Comparison of ENCODE assay signal across 8 mouse cellular contexts in the genomic region with DNA sequence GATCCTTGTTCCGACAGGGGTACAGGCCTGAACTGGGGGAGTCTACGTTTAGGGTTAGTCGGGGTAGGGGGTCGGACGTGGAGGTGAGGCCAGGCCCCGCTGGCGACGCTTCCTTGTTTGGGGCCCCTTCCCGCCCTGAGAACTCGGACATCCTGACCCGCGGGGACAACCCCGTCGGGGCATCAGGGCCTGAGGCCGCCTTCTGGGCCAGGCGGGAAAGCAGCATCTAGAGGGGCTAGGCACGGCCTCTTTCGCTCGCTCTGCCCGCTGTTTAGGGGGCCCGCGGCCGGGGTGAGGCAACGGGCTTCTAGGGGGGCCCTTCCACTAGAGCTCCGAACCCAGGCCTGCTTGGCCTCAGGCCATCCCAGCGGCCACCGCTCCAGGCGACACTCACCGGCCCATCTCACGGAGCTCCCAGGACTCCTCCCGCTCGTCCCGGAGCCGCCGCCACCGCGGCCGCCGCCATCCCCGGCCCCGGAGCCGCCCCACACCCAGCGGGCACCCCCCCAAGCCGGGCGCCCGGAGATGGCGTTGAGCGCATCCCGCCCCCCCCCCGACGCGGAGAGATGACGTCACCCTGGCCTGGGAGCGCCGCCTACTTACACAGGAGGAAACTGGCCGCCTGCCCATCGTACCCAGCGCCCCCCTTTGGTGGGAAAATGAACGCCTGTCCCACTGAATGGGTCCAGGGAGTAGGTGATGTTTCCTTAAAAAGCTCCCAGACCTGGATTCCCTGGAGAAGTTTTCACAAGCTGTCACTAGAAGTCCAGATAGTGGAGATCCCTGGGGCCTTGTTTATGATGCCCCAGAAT. TPM values are rescaled to one million over a fixed set of nuclear protein-coding genes. Genes with fewer than 3 reads are reported as not detected.
A peak's percentile ranks its signal among the peaks of the same experiment; 100 is the strongest.
DNase-seq lines count a peak whose midpoint lies in the region; ATAC-seq and TF ChIP-seq lines count a peak whose summit lies in the region.

A gene (minus strand): TSS at position 503 of the 812 bp plus-strand sequence.

- peak within 1 kb of the TSS; percentile 95 for H3K4me3 ChIP-seq in C2C12 (ENCODE audit: insufficient read depth, poor library complexity, severe bottlenecking)
- H3K4me3 ChIP-seq in erythroblast, embryonic 14.5 days (replicated peaks), result peak within 1 kb of the TSS; percentile 97
- H3K4me3 ChIP-seq in heart, embryonic 12.5 days, result peak within 1 kb of the TSS; percentile 83
- H3K4me3 ChIP-seq in kidney, postnatal 0 days (replicated peaks; ENCODE audit: low read depth, low read length), result peak within 1 kb of the TSS; percentile 96
- peak within 1 kb of the TSS; percentile 99 for H3K4me3 ChIP-seq in liver, embryonic 11.5 days (ENCODE audit: low read depth, low read length)
- H3K4me3 ChIP-seq in stomach, embryonic 14.5 days (ENCODE audit: low read depth, low read length), result peak within 1 kb of the TSS; percentile 97

- H3K79me2 ChIP-seq in C2C12 (ENCODE audit: control insufficient read depth, insufficient read depth), result peaks cover 32% of the 10 kb centered on the region

- H3K4me2 ChIP-seq in heart, embryonic 12.5 days, result peak within 1 kb of the TSS; percentile 93
- H3K4me2 ChIP-seq in kidney, postnatal 0 days (ENCODE audit: low read length), result peak within 1 kb of the TSS; percentile 94
- H3K4me2 ChIP-seq in liver, embryonic 11.5 days, result peak within 1 kb of the TSS; percentile 97
- peak within 1 kb of the TSS; percentile 86 for H3K4me2 ChIP-seq in stomach, embryonic 14.5 days (replicated peaks; ENCODE audit: low read depth, low read length)

- H3K4me1 ChIP-seq in erythroblast, embryonic 14.5 days (ENCODE audit: control insufficient read depth), result peaks cover 18% of the 10 kb centered on the region
- H3K4me1 ChIP-seq in heart, embryonic 12.5 days (replicated peaks), result peaks cover 9% of the 10 kb centered on the region
- H3K4me1 ChIP-seq in kidney, postnatal 0 days (replicated peaks; ENCODE audit: insufficient read depth, low read length), result peaks cover 15% of the 10 kb centered on the region; the same call in 1 of the 2 replicates
- H3K4me1 ChIP-seq in liver, embryonic 11.5 days (replicated peaks; ENCODE audit: control insufficient read depth, insufficient read depth, low read length), result peaks cover 10% of the 10 kb centered on the region
- peaks cover 10% of the 10 kb centered on the region; the same call in 1 of the 2 replicates for H3K4me1 ChIP-seq in stomach, embryonic 14.5 days (ENCODE audit: control insufficient read depth, insufficient read depth, low read length)

- peak; percentile 73 for TF ChIP-seq POLR2A in brain, embryonic 14.5 days (IDR thresholded peaks at IDR 0.05; ENCODE audit: borderline replicate concordance, extremely low read depth, insufficient read depth, insufficient read length, poor library complexity, severe bottlenecking)

- peak within 1 kb of the TSS; percentile 65 for H3K27ac ChIP-seq in heart, embryonic 12.5 days (ENCODE audit: poor library complexity, severe bottlenecking)
- peak within 1 kb of the TSS; percentile 85 for H3K27ac ChIP-seq in kidney, postnatal 0 days
- peak within 1 kb of the TSS; percentile 73; the same call in 1 of the 2 replicates for H3K27ac ChIP-seq in liver, embryonic 11.5 days (ENCODE audit: low read depth, low read length)
- H3K27ac ChIP-seq in stomach, embryonic 14.5 days (ENCODE audit: low read length), result peak within 1 kb of the TSS; percentile 63; the same call in 1 of the 2 replicates

- H3K27me3 ChIP-seq in C2C12 (ENCODE audit: control insufficient read depth, insufficient read depth, insufficient read length), result no peaks in the 10 kb centered on the region
- H3K27me3 ChIP-seq in erythroblast, embryonic 14.5 days (ENCODE audit: control insufficient read depth), result no peaks in the 10 kb centered on the region
- H3K27me3 ChIP-seq in heart, embryonic 12.5 days (replicated peaks), result no peaks in the 10 kb centered on the region
- H3K27me3 ChIP-seq in kidney, postnatal 0 days (ENCODE audit: insufficient read depth, low read length), result no peaks in the 10 kb centered on the region
- H3K27me3 ChIP-seq in liver, embryonic 11.5 days (replicated peaks; ENCODE audit: control insufficient read depth, insufficient read depth, low read length), result no peaks in the 10 kb centered on the region
- no peaks in the 10 kb centered on the region for H3K27me3 ChIP-seq in stomach, embryonic 14.5 days (ENCODE audit: control insufficient read depth, insufficient read depth, low read length)

- DNase-seq in brain, embryonic 14.5 days (ENCODE audit: low read depth), result peak; percentile 91
- DNase-seq in kidney, postnatal 0 days (ENCODE audit: low spot score), result peak; percentile 88
- peak; percentile 92 for DNase-seq in liver, embryonic 11.5 days (ENCODE audit: low spot score)
- peak; percentile 94 for DNase-seq in naive thymus-derived CD4-positive, alpha-beta T cell, adult 2 months (ENCODE audit: low read depth)

- H3ac ChIP-seq in C2C12 (ENCODE audit: control insufficient read depth, insufficient read length, low read depth), result peak within 1 kb of the TSS; percentile 86

- under 1% methylated on average over 59 of the region's 59 CpGs for WGBS in heart, embryonic 12.5 days
- under 1% methylated on average over 54 of the region's 59 CpGs for WGBS in kidney, postnatal 0 days
- under 1% methylated on average over 58 of the region's 59 CpGs for WGBS in liver, embryonic 11.5 days
- WGBS in stomach, embryonic 14.5 days, result under 1% methylated on average over 59 of the region's 59 CpGs

- peaks cover 27% of the 10 kb centered on the region for H3K36me3 ChIP-seq in C2C12 (ENCODE audit: control insufficient read depth, insufficient read depth)
- peaks cover 28% of the 10 kb centered on the region for H3K36me3 ChIP-seq in erythroblast, embryonic 14.5 days (ENCODE audit: control insufficient read depth)
- H3K36me3 ChIP-seq in heart, embryonic 12.5 days, result peaks cover 25% of the 10 kb centered on the region
- H3K36me3 ChIP-seq in kidney, postnatal 0 days (ENCODE audit: insufficient read depth, low read length), result peaks cover 18% of the 10 kb centered on the region; the same call in 1 of the 2 replicates
- H3K36me3 ChIP-seq in liver, embryonic 11.5 days (ENCODE audit: control insufficient read depth, insufficient read depth, low read length), result peaks cover 11% of the 10 kb centered on the region
- peaks cover 19% of the 10 kb centered on the region for H3K36me3 ChIP-seq in stomach, embryonic 14.5 days (ENCODE audit: control insufficient read depth, insufficient read depth, low read length)

- TF ChIP-seq CTCF in C2C12 (IDR thresholded peaks at IDR 0.05; ENCODE audit: control insufficient read depth, insufficient read depth, insufficient read length), result peak; percentile 70
- TF ChIP-seq CTCF in brain, embryonic 14.5 days (IDR thresholded peaks at IDR 0.05; ENCODE audit: borderline replicate concordance, extremely low read depth, insufficient read depth, insufficient read length), result peak; percentile 71
- TF ChIP-seq CTCF in kidney, postnatal 0 days (IDR thresholded peaks at IDR 0.05; ENCODE audit: low read depth), result peak; percentile 73

- H3K9me3 ChIP-seq in erythroblast, embryonic 14.5 days (ENCODE audit: control insufficient read depth, low read length), result no peaks in the 10 kb centered on the region
- no peaks in the 10 kb centered on the region for H3K9me3 ChIP-seq in heart, embryonic 12.5 days (replicated peaks)
- H3K9me3 ChIP-seq in kidney, postnatal 0 days (replicated peaks; ENCODE audit: low read length), result no peaks in the 10 kb centered on the region
- H3K9me3 ChIP-seq in liver, embryonic 11.5 days (ENCODE audit: control insufficient read depth, low read length), result no peaks in the 10 kb centered on the region
- no peaks in the 10 kb centered on the region for H3K9me3 ChIP-seq in stomach, embryonic 14.5 days (ENCODE audit: control insufficient read depth, low read depth, low read length)

- ATAC-seq in heart, embryonic 12.5 days (ENCODE audit: insufficient number of reproducible peaks, low FRiP score), result peak; percentile 90
- ATAC-seq in kidney, postnatal 0 days (replicated peaks; ENCODE audit: low FRiP score, low read depth), result peak; percentile 91
- peak; percentile 87 for ATAC-seq in liver, embryonic 11.5 days (replicated peaks; ENCODE audit: low FRiP score)
- ATAC-seq in stomach, embryonic 14.5 days (ENCODE audit: insufficient number of reproducible peaks, insufficient read depth, low FRiP score, low read depth), result peak; percentile 86

- H3K9ac ChIP-seq in heart, embryonic 12.5 days, result peak within 1 kb of the TSS; percentile 93
- peak within 1 kb of the TSS; percentile 98 for H3K9ac ChIP-seq in kidney, postnatal 0 days (ENCODE audit: low read depth, low read length)
- peak within 1 kb of the TSS; percentile 97 for H3K9ac ChIP-seq in liver, embryonic 11.5 days (ENCODE audit: low read depth, low read length)
- peak within 1 kb of the TSS; percentile 97 for H3K9ac ChIP-seq in stomach, embryonic 14.5 days (replicated peaks; ENCODE audit: low read depth, low read length)

- H3K79me3 ChIP-seq in C2C12 (ENCODE audit: low read depth), result peaks cover 22% of the 10 kb centered on the region

TF ChIP-seq in C2C12, 6 proteins besides CTCF, POLR2A, EP300 and RAD21:
- no peak for TF ChIP-seq MYOG (IDR thresholded peaks at IDR 0.05; ENCODE audit: control insufficient read depth, extremely low read depth, insufficient read length)
- TF ChIP-seq CEBPB (IDR thresholded peaks at IDR 0.05; ENCODE audit: low read depth), result no peak
- no peak for TF ChIP-seq USF1 (IDR thresholded peaks at IDR 0.05; ENCODE audit: low read depth)

RNA-seq across cellular contexts. Expression of the gene that starts here (rescaled TPM):
- 12.0 TPM for polyA plus RNA-seq in C2C12 (2012; fragmentation: generic; extraction: Trizol)
- polyA plus RNA-seq in brain, embryonic 14.5 days (2012; rRNA removed), result 10.8 and 11.9 TPM in 2 replicates
- 1.3 TPM in 2 replicates for polyA plus RNA-seq in erythroblast, embryonic 14.5 days (2012)
- polyA plus RNA-seq in heart, embryonic 12.5 days (2016; fragmentation: Nextera tagmentation; extraction: Ambion mirVana), result 8.1 and 8.8 TPM in 2 replicates
- polyA plus RNA-seq in kidney, postnatal 0 days (2015; fragmentation: Nextera tagmentation; extraction: Ambion mirVana), result 4.5 and 4.8 TPM in 2 replicates
- polyA plus RNA-seq in liver, embryonic 11.5 days (2014; fragmentation: Nextera tagmentation; extraction: Ambion mirVana), result 5.6 and 7.5 TPM in 2 replicates
- polyA plus RNA-seq in stomach, embryonic 14.5 days (2014; fragmentation: Nextera tagmentation; extraction: Ambion mirVana), result 6.0 and 6.9 TPM in 2 replicates

Comparison
In these comparisons a context has a peak if more than half of its experiments do, and no peak if none do; other contexts are left out.
1. Peak in every context shown above with its lines: DNase-seq, ATAC-seq, H3K4me3 ChIP-seq and H3K27ac ChIP-seq.